Mouse (Mus musculus) cortical plate, adult 2 months (tissue): ENCODE data around the gene Taf1d.

Experiments used
- CTCF ChIP-seq: fragments of 200-500 bp; IDR thresholded peaks from 2 replicates; pipeline ENCODE4 v1.5.1; 2011; ENCODE audit warnings: mild to moderate bottlenecking, control low read depth, low read length; ENCODE audit not compliant: insufficient read depth; ENCODE audit errors: extremely low read depth
- POLR2A ChIP-seq: fragments of 200-500 bp; IDR thresholded peaks from 2 replicates; pipeline ENCODE4 v1.6.1; 2011; ENCODE audit warnings: mild to moderate bottlenecking, low read length, control low read depth; ENCODE audit not compliant: insufficient read depth; ENCODE audit errors: extremely low read depth

GRCm38 (mm10) chr9:15279139-15279648 lies 26.8 kb upstream of the Taf1d start:
- TF ChIP-seq POLR2A (no peak), CTCF (no peak)
